Mouse (Mus musculus): ENCODE measurements around the gene Mdm2.

The Mdm2 gene

DNA sequence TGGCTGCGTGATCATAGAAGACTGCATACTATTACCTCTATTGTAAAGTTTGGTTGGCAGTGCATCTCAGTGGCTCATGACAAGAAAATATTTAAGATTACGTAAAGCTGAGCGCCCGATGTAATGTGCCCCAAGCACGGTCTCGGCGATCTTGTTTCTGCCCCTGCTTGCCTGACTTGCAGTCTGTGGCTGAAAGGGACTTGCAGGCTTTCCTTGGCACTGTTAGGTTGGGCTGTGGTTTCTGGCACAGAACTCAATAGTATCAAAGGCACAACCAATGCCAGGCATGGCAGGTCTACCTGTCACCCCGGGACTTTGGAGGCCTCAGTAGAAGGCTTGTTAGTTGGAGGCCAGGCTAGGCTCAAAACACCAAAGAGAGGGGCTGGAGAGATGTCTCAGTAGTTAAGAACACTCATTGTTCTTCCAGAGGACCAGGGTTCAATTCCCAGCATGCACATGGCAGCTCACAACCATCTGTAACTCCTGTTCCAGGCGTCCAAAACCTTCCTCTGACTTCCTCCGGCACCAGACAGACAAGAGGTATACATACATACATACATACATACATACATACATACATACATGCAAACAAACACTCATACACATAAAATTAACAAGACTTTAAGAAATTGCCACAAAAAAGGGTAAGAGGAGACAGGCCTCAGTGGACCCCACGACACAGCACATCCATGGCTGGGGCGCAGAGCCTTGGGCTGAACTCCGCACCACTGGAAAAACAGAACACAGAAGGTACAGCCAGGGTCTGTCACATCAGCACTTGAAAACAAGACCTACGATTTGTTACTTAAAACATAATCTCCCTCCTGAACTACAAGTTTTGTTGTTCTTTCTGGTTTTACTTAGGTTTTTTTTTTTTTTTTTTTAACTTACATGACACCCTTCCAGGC is 51.8 kb downstream of the Mdm2 start:
- no peak for DNase-seq (ENCODE audit: extremely low spot score, low spot score)

DNA sequence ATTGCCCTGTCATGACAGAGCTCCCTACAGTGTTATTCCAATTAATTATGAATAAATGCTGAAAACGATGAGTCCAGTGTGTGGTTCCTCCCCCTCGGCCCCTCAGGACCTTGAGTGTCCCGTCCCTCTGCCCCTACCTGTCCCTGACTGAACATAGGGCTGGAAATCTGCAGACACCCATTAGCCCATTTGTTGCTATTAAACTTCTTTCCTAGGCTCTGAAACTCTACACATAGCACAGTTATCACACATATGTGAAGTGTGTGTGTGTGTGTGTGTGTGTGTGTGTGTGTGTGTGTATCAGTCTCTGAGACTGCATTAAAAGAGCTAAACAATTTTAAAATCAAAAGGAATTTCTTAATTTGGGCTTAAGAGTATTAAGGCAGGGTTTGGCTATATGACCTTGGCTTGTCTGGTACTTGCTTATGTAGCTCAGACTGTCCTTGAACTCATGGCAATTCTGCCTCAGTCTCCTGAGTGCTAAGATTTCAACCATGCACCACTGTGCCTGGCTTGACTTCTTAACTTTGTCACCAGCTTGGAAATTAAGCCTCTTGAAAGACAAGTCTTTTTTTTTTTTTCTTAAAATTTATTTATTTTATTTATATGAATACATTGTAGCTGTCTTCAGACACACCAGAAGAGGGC is 52.8 kb downstream of the Mdm2 start:
- DNase-seq (ENCODE audit: extremely low spot score, low spot score) = no peak

DNA sequence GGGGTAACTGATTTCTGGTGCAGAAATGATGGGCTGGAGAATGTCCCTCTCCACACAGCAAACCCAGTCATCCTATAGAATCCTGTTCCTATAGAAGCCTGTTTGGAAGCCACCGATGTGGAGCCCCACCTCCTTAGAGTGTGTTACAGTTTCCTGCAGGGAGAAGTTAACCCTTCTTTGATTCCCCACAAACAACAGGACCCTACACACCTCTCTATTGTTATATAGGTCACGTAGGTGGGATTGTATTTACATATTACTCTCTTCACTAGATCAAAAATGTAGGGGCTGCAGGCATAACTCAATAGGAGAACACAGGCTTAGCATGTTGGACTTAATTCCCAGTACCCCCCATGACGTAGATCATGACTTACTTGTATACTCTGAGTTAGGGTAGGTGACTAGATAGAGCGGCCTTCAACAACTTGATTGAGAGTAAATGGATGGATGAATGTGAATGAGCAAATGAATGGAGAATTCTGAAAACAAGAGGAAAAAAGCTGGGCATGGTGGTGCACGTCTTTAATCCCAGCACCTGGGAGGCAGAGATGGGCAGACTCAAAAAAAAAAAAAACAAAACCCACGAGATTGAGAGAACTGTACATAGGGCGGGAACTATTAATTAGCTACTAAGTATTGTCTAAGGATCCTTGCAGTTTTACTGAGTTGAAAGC is 53.4 kb downstream of the Mdm2 start:
- no peak for DNase-seq (ENCODE audit: extremely low spot score, low spot score)

DNA sequence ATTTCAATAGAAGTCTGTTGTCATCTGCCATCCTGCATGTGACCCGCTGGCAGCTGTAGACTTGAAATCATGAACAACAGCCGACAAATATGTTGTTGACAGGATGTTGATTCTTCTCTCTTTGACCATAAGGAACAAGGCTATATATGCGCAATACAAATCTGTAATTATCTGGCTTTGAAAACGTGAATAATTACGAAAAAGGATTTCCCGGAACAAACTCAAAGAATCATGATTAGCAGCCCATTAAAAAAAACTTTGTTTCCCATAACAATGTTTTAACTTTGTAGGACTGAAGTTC is 53.9 kb downstream of the Mdm2 start:
- no peak for DNase-seq (ENCODE audit: extremely low spot score, low spot score)

DNA sequence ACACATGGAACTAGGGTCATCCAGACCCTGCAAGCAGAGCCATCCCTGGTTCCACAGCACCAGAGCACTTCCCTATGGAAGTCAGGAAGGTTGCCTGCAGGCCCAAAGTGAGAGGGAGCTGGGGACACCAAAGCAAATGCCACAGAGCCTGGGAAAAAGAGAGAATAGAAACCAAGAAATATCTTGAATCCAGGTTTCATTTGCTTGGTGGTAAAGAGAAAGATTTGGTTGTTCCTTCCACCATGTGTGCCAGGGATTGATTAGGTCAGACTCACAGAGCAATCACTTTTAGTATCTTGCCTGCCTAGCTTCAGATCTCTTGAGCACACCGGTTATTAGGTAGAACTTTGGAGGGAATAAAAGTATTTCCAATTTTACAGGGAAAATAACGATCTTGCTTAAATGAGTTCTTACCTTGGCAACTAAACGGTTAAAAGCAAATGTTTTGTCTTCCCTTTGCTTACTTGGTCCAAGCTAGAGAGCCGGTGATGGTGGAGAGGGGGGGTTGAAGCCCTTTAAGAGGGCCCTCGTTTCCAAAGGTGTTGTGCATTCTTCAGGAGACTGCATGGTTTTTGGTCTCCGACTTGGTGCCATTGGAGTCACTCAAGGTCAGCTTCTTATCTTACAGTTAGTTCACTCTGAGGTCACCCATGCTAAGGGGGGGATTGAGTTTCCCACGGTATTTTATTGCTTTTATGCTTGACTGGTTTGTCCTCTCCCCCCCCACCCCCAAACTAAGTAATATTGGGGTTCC is 54.5 kb downstream of the Mdm2 start:
- no peak for DNase-seq (ENCODE audit: extremely low spot score, low spot score)

DNA sequence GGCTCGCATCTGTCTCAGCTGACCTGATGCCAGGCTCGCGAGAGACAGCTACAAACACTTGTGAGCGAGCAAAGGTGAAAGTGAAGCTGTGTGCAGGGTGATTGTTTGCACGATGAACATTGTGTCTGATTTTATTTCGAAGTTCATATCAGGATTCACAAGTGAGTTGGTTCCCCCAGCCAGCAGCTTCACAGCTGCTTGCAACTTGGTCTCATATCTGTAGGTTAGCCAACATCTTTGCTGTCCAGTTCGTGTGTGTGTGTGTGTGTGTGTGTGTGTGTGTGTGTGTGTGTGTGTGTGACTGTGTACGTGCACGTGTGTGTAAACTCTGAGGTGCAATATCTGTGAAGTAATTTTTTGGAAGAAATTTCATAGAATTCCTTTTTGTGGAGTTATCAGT is 55.1 kb downstream of the Mdm2 start:
- no peak for DNase-seq (ENCODE audit: extremely low spot score, low spot score)

DNA sequence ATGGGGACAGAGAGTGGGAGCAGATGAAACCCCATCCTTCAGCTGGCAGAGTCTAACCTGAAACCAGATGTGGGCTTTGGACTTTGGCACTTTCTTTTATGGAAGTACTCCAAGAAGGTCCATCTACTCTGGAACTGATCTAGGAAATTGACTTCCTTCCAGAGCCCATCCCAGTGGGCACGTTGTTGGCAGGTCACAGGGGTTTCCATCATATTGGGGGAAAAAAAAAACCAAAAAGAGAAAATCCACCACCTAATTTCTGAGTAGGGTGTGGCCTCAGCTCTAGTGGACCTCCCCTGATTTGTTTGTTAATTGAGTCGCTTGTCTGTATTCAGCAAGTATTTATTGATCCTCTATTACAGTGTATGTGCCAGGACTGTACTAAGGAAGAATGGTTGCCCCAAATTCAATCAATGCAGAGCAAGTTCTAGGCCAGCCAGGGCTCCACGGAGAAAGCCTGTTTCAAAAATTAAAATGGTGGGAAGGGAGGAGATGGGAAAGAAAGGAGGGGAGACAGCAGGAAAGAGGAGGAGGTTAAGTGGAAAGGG is 55.9 kb downstream of the Mdm2 start:
- DNase-seq (ENCODE audit: extremely low spot score, low spot score) = no peak

DNA sequence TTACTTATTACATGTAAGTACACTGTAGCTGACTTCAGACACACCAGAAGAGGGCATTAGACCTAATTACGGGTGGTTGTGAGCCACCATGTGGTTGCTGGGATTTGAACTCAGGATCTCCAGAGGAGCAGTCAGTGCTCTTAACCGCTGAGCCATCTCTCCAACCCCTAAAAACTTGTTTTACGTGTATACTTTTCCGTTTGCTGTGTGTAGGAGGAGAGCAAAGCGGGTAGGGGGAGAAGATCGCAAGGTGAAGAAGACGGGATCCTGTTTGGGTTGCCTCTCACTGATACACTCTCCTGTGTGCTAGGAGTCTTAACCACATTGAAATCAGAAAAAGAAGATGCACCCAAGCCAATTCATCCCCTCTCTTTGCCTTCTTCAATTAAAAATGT is 56.8 kb downstream of the Mdm2 start:
- no peak for DNase-seq (ENCODE audit: extremely low spot score, low spot score)

DNA sequence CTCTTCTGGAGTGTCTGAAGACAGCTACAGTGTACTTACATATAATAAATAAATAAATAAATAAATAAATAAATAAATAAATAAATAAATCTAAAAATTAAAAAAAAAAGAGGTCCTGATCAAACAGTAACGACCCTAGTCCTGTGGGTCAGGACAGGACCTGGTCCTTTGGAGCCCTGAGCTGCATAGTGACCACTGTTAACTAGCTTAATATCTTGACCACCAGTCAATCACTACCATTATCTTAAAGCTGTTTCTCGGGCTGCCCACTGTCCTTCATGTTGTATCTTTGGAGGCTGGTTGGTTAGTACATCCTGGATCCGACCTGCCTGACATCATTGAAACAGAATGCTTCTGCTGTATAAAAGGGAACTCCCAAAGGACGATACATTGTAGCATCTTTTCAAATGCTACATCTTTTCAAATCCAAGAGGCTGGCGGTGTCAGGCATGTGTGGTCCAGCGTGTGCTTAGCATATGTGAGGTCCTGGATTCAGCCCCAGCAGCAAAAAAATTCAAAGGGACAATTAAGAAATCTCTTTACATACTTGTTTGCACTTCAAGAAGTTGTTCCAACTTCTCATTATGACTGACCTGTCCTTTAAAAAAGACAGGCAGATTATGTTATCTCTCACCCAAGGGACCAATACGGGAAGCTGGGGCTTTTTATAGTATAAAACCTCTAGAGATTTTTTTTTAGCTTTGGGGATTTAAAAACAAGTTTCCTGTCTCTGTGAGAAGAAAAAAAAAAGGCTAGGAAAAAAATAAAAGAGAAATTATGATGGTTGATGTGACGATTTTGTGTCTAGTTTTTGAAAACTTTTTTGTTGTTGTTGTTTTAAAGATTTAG is 57.4 kb downstream of the Mdm2 start:
- no peak for DNase-seq (ENCODE audit: extremely low spot score, low spot score)

DNA sequence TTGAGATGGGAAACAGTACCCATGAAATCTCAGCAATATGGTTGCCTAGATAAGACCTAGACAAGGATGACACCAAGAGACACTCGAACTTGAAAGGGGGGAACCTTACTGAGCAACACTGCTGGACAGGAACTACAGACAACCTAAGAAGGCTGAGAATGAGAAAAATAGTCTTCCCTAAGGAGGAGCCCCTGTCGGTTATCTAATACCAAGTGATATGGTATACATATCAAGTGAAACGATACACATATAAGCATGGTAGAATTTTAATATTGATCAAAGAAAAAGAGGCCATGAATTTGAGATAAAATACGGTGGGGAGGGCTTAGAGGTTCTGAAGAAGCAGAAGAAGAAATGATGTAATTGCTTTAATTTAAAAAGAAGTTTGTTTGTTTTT is 58.2 kb downstream of the Mdm2 start:
- no peak for DNase-seq (ENCODE audit: extremely low spot score, low spot score)

DNA sequence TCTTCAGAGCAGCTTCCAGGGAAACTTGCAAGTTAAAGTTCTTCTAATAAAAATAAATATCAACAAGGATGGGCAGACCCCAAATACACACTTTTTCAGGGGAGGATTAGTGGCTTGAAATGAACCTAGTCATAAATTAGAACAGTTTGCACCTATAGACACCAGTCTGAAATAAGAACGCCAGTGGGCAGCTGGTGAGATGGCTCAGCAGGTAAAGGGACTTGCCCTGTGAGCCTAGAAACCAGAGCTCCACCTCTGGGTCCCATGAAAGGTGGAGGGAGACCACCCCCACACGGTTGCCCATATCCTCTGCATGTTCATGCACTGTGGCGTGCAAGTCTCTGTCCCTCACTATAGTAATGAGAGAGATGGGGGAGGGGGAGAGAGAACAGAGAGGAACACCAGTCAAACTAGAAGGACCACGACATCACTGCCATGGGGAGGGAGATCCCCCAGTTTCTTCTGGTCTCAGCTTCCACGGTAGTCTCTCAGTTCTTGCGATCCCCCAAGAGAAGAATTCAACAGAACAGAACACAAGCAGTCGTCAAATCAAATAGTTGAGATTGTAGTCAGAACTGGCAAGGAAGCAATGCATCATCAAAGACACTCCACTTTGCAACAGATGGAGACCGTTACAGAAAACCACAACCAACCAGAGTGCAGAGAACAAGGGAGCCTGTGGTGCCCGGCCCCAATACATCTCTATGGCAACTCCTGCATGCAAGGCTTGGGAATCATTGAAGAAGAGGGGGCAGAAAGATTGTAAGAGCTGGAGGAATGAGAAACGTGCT is 58.8 kb downstream of the Mdm2 start:
- DNase-seq (ENCODE audit: extremely low spot score, low spot score) = no peak

DNA sequence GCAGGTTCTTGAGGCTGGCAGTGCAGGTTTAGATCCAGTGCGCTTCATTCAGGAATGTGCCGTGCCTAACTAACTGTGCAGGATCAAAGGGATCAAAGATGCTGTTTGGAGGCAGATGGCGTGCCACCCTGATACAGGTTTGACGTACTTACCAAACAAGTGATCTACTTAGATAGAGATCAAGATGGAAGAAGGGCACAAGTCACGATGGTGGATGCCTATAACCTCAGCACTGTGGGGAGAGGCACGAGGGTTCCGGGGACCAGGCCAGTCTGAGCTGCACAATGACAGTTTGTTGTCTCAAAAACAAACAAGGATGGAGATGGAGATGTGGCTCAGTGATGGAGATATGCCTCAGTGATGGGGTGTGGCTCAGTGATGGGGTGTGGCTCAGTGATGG is 59.8 kb downstream of the Mdm2 start:
- DNase-seq (ENCODE audit: extremely low spot score, low spot score) = no peak

DNA sequence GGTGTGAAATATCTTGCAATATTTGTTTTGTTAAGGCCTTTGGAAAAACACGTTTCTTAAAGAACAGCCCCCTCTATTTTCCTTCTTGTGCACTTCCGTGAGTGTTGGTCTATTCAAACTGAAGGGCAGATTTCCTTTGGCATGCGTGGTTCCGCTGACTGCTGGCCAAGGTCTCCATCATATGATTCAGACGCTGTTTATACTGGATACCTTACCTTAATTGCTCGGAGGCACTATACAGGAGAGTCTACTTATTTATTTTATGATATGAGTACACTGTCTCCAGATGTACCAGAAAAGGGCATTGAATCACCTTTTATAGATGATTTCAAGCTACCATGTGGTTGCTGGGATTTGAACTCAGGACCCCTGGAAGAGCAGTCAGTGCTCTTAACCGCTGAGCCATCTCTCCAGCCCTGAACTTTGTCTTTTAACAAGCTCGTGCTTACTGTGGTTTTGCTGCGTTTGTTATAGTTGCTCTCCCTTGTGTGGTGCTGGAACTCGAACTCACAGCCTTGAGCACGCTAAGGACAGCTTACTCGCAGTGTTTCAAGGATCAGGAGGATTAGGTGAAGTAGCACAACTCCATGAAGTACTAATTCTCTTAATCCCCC is 60.4 kb downstream of the Mdm2 start:
- DNase-seq (ENCODE audit: extremely low spot score, low spot score) = no peak

DNA sequence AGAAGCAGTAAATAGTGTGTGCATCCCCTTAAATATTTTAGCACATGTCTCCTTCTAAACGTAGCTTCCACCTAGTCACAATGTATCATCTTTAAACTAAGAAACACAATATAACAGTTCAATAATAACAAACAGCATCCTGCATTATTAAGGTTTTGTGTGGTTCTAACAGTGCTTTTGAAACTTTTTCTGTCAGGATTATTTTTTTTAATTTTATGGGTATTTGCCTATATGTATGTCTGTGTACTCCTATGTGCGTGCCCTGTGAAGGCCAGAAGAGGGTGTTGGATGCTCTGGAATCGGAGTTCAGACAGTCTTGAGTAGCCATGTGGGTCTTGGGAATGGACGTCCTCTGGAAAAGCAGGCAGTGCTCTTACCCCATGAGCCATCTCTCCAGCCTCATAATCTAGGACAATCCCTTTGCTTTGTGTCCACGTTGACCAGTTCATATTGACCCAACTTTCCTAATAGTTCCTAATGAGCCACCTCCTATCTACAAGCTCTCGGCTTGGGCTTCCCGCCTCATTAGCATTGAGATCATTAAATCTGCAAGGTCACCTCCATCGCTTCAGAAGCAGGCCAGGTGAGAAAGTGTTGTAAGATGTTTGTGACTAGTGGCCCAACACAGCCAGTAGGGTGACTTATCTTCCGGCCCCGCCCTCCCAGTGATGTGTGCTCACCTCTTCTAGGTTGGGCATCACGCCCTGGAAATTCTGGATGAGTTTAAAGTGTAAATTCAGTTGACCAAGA is 61.1 kb downstream of the Mdm2 start:
- DNase-seq (ENCODE audit: extremely low spot score, low spot score) = no peak

DNA sequence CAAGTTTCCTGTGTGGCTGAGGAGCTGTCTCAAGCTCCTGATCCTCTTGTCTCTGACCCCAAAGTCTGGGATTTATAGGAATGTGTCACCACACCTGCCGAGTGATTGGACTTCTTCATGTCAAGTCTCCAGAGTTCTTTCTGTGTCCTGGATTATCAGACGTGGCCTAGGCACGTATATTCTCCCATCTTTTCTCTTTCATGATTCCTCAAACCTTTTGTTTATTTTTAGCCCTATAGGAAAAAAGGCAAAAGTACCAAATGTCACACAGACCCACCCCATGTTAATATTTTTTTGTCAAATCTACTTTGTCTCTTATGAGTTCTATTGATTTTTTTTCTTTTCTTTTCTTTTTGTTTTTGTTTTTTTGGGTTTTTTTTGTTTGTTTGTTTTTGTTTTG is 61.9 kb downstream of the Mdm2 start:
- DNase-seq (ENCODE audit: extremely low spot score, low spot score) = no peak

DNA sequence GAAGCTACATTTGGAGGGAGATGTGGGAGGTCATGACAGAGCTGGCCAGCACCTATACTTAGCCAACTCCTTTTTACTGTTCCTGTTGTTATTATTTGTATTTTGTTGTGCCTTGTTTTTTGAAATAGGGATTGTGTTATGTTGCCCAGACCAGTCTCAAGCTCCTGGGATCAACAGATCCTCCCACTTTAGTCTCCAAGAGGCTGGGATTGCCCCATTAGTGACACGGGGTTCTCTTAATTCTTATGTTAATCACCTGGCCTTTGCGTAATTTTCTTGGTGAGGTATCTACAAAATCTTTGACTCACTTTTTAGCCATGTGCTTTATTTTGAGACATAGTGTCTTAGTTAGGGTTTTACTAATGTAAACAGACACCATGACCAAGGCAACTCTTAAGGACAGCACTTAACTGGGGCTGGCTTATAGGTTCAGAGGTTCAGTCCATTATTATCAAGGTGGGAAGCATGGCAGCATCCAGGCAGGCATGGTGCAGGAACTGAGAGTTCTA is 62.5 kb downstream of the Mdm2 start:
- DNase-seq (ENCODE audit: extremely low spot score, low spot score) = no peak

DNA sequence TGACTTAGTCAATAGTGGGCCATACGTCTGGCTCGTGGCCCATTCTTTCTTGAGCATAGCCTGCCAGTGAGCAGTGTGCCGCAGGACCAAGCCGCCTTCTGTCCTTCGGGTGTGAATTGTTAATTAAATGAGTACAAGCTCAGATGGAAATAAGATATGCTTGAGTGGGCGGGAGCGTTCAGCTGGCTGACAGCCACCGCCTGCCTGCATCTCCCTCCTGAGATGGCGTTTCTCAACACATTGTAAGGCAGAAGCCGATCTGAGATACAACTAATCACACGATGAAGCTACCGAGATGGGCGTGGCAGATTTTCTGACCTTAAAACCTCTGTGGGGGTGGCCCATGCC is 63.4 kb downstream of the Mdm2 start:
- no peak for DNase-seq (ENCODE audit: extremely low spot score, low spot score)

DNA sequence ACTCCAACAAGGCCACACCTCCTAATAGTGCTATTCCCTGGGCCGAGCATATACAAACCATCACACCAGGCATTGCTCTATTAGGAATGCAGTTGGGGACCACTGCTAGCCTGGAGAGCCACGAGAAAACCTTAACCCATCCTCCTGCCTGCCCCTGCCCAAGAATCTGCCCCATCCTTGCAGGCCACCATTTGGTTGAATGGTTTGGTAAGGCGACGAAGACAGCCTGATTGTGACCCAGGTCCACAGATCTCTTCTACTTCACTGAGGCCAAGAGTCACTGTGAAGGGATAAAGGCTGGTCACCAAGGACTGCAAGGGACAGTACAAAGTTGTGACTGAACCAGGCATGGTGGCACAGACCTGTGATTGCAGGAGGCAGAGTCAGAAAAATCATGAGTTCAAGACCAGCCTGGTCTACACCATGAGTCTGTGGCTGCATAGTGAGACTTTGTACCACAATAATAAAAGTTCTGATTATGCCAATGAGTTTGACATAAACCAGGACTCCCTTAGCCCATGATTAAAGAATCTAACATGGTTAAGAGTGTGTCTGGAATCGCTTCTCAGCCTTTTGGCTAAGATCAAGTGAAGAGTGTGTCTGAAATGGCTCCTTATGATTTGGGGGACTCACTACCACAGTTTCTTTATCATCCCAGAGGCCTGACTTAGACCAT is 63.9 kb downstream of the Mdm2 start:
- DNase-seq (ENCODE audit: extremely low spot score, low spot score) = no peak
